Mouse (Mus musculus) right cerebral cortex, postnatal 36 days (tissue): ENCODE measurements around the gene Cd86.

Source experiments
- DNase-seq, 2 experiments: peaks; one replicate each; pipeline ENCODE4 v3.0.0; 2022; ENCODE audit warnings: low spot score in 2 of 2, mixed read lengths in 1 of 2

Cd86 gene

GRCm38 (mm10) chr16:36655910-36656309, 10.0 kb downstream of the Cd86 start:
- DNase-seq = no peak

GRCm38 (mm10) chr16:36655199-36655598, 10.7 kb downstream of the Cd86 start:
- DNase-seq = no peak

DNA sequence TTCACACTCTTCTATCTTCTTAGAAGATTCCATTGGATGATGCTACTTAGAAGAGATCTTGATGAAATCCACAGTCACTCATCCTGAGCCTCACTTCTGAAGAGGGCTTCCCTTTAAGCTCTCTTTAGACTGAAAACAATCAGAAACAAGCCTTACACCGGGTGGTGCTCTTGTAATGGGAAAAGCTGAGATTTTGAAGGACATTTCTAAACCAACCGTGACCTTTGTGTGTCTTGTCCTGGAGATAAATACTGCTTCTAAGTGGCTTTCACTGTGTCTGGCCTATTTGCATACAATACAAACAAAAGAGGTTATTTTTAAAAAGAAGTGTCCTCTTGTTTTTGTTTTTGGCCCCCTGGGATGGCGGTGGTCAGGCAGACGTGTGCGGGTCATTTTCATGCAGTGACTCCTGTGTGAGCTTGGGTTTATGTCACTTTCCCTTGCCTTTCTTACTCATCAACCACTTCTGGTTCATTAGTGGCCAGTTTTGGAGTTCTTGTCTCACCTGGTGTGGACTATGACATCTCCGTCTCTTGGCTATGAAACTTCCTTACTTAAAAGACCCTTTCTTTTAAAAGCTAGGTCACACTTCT, 14.6 kb downstream of the Cd86 start:
- DNase-seq = no peak

GRCm38 (mm10) chr16:36650511-36650910, 15.4 kb downstream of the Cd86 start:
- no peak for DNase-seq

- DNase-seq = no peak
Measured at GRCm38 (mm10) chr16:36649304-36649703, 16.6 kb downstream of the Cd86 start.

DNA sequence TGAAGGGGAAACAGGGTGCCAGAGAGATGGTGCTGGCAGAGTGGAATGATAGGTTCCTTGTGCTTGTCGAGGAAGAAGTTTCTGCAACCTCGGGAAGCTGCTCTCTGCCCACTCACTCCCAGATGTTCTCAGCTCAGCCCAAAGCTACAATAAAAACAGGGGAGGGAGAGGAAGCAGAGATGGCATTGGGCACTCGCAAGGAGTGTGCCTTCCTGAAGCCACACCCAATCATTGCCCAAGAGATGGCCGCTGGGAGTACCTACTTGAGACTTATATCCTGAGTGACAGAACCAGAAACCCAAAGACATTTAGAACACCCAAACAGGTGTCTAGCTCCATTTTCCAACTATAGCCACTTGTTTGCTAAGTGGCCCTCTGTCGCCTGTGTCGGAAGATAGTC, 20.8 kb downstream of the Cd86 start:
- DNase-seq = no peak

DNA sequence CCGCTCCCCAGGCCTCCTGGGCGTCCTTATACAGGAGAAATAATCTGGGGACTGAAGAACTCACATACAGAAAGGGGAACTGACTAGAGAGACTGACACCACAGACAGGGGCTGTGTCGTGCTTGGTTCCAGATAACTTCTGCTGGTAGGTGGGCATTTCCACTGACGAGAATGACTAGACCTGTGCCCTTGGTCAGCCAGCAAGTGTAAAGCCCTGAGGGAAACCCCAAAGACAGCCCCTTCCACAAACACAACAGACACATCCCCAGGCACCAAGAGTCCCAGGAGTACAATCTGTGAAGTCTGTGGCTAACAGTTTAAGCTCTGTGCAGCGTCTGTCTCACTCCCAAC, 23.2 kb downstream of the Cd86 start:
- DNase-seq = no peak

DNA sequence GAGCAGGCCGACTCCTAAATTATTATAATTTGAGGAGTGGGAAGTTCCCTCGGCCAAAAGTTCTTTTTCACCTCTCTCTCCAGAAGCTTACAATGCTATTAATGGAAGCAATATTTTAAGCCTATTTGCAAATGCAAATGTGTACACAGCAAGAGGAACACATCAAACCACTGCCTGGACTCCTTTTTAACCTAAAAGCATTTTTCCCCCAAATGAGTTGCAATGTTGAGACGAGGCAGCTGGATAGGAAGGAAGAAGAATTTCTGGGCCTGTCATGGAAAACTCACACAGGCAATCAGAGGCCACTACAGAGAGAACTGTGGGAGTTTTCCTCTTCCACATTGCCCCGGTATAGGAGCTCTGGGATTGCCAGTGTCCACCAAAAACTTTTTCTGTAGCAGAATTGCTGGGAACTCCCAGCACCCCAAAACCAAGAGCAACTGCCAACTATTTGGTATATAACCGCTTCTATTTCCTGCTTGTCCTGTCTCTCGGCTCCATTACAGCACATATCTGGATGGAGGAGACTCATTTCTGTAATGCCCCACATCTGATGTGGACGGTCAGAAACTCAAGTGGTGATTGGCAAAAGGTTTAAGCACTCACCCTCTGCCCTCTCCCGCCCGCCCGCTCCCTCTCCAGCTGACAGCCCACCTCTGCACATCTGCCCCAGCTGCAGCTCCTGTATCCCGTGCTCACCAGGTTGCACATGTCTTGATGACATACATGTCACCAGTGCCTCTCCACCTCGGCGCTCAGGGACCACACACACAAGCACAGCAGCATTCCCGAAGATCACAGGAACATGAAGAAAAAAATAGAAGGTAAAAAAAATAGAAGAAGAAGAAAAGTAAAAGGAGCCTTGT, 23.8 kb downstream of the Cd86 start:
- no peak for DNase-seq

- DNase-seq = no peak
Measured at GRCm38 (mm10) chr16:36640993-36641392, 24.9 kb downstream of the Cd86 start.

DNA sequence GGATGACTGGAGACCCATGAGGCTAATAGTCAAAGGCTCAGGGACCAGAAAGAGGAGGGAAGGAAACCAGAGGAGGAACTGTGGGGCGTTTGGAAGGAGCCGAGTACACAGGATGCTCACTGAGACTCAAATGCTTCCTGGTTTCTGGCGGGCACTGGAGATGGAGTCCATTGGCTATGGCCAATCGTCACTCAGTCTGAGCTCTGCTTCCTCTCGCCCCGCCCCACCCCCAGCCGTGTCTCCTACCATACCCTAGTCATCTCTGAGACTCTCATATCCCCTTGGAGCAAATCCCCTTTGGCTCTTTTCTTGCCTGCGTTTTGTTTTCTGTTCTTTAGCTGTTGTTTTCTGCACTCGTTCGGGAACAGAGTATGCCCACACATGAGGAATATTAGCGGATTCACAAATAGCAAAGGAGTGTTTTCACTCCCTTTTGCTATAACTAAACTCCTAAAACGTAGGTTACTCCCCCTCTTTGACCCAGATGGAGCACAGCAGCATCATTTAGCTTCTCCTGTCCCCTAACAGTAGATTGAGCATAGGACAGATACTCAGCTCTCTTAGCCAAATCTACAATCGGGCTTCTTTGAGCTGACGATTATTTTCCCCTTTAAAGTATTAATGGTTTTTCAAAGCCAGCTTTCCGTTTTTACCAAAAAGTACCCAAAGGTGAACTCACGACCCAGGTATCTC, 25.9 kb downstream of the Cd86 start:
- DNase-seq = no peak

DNA sequence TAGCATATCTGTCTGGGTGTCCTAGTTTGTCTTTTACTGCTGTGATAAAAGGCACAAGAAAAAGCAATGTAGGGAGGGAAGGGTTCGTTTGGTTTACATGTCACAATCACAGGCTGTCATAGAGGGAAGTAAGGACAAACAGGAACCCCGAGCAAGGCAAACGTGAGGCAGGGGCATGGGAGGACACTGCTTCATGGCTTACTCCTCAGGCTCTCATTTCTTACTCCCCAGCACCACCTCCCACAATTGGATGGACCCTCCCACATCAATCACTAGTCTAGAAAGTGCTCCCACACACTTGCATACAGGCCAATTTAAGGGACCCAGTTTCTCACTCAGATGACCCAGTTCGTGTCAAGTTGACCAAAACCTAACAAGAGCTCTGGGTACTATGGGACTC, 29.1 kb downstream of the Cd86 start:
- DNase-seq = no peak

GRCm38 (mm10) chr16:36634971-36635710, 30.7 kb downstream of the Cd86 start:
- no peak for DNase-seq

GRCm38 (mm10) chr16:36634421-36634820, 31.5 kb downstream of the Cd86 start:
- no peak for DNase-seq

DNA sequence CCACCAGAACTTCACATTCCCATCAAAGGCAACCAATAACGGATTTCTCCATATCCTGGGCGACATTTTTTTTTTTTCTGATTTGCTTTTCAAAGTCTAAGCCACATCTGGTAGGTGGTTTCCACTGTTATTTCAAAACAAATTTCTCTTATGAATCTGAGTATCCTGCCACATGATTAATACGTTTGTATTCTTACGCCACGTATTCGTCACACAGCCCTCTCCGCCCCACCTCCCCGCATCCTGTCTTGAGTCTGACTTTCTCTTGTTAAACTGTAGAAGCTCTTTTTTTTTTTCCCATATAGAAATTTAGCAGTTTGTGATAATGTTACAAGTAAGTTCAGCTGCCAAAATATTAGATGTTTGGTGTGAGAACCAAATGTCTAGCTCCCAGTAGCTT, 33.7 kb downstream of the Cd86 start:
- DNase-seq = no peak

- no peak for DNase-seq
Measured at GRCm38 (mm10) chr16:36631607-36632006, 34.3 kb downstream of the Cd86 start.

- DNase-seq = no peak
Measured at GRCm38 (mm10) chr16:36627740-36628139, 38.1 kb downstream of the Cd86 start.

DNA sequence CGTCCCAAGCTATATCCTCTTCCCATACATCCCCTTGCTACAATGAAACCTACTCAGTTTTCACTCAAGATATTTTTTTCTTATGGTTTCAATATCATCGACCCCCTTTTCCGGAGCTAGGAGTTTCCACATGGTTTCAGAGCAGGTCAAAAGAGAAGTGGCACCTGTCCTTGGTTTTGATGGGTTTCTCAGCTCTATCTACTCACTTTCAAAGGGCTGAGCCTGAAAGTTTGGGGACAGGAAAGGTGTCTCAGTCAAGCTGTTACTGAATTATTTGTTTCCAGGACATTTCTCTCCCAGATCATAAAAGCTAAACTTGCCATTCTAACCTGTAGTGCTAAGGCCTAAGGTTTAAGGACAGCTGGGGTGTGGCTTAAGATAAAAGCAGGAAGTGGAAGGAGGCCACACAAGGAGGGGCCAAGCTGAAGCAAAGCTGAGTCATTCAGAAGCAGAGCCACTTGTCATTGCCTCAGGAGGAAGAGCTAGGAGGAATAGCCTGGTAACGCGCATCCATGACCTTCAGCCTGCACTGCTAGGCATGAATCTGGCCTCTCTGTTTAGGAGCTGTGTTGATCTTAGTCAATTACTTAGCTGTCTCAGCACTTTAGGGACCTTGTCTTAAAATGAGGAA, 39.2 kb downstream of the Cd86 start:
- no peak for DNase-seq

DNA sequence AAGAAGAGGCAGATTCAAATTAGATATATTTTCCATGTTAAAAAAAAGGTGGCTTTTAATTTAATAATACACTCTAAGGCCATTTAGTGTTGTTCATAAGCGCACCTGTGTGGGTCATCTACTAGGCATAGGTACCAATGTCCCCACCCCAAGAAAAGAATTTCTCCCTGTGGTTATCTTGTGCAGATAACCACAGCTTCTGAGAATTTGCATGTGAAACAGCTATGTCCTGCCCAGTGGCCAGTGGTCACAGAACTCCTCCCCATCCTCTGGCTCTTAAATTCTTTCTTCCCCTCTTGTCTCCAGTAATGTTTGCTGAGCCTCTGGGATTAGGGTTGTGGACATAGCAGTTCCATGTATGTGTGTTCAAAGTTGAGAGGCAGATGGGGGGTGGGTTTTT, 40.0 kb downstream of the Cd86 start:
- no peak for DNase-seq

DNA sequence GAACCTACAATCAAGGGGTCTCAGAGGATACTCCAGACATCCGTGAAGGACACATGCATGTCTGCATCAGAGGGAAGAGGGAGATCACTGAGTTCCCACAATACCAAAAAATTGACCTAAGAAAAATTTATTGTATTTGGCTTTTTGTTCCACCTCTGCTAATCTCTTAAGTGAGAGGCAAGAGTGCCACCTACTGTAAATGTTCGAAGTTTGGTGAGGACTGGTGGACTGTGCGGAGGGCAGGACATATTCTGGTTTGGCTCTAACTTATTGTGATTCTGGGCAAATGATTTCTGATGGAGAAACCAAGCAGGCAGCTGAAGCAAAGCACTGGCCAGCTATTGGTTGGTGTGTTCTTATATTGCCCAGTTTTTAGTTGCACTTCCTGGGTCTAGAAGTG, 43.6 kb downstream of the Cd86 start:
- no peak for DNase-seq

DNA sequence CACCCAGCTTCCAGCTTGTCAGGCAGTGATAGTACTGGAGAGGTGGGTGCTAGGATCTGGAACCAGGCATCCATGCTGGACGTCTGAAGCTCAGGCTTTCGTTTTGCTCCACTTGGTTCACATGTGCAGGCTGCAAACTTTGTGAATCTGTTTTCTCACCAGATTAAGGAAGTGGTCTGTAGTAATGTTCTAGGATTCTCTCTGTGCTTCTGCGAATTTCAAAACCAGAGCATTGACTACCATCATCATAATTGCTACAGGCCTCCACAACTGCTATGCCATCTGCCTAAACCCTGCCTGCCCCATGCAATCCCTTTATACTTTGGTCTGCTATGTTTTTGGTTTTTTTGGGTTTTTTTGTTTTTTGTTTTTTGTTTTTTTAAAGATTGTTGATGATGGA, 44.8 kb downstream of the Cd86 start:
- DNase-seq = no peak

- no peak for DNase-seq
Measured at GRCm38 (mm10) chr16:36613701-36614100, 52.2 kb downstream of the Cd86 start.

DNA sequence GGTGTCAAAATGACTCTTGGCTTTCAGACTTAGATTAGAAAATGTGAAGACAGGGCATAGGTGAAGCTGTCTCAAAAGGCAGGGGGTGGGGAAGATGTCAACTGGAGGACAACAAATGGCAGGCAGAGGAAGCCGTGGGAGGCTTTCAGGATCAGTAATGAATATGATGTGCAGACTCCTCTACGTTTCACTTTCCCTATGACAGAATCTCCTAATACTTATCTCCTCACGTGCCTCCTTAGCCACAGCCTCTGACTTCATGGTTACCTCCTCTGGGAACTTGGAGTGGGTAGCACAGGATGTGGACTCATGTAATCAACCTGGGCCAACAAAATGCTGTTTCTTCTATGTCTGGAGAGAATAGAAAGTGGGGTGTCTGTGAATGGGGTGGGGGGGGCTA, 63.2 kb downstream of the Cd86 start:
- no peak for DNase-seq
